In genomic region chr16:10991737-10992089, GRCm38 (mm10) we compare ENCODE assay signal across 8 mouse cellular contexts.
DNase-seq lines count a peak whose midpoint lies in the region; ATAC-seq and TF ChIP-seq lines count a peak whose summit lies in the region.

No protein-coding gene starts in this region.

- H3K9me3 ChIP-seq in forebrain, embryonic 14.5 days (replicated peaks; ENCODE audit: control insufficient read depth, low read length): peaks cover 9% of the 10 kb centered on the region
- H3K9me3 ChIP-seq in liver, embryonic 14.5 days (ENCODE audit: control insufficient read depth, low read length): no peaks in the 10 kb centered on the region

- peak overlapping the region; percentile 73 for H3K4me3 ChIP-seq in spleen, adult 2 months (ENCODE audit: extremely low read depth, insufficient read depth, insufficient read length)
- H3K4me3 ChIP-seq in forebrain, embryonic 14.5 days (ENCODE audit: low read depth, low read length): peak overlapping the region; percentile 62
- peak overlapping the region; percentile 64 to 91 for H3K4me3 ChIP-seq in liver, embryonic 14.5 days (ENCODE audit: insufficient read depth in 1 of 2, low read depth in 2 of 2, low read length in 2 of 2)

- TF ChIP-seq CTCF in spleen, adult 2 months (IDR thresholded peaks at IDR 0.05; ENCODE audit: extremely low read depth, insufficient read depth, insufficient read length, insufficient replicate concordance): no peak
- TF ChIP-seq CTCF in liver, embryonic 14.5 days (IDR thresholded peaks at IDR 0.05; ENCODE audit: low read depth): 0 out of 2 replicates have a peak, but pooled peaks have one; percentile 2

- no peak for ATAC-seq in forebrain, embryonic 14.5 days
- ATAC-seq in liver, embryonic 14.5 days (ENCODE audit: insufficient read depth): no peak
- no peak; the same call in 1 of the 2 replicates for ATAC-seq in monocyte, adult 5-6 weeks (replicated peaks; ENCODE audit: insufficient number of reproducible peaks, low FRiP score, low TSS enrichment, poor library complexity, severe bottlenecking)

- TF ChIP-seq POLR2A in spleen, adult 2 months (IDR thresholded peaks at IDR 0.05; ENCODE audit: low read depth, low read length): no peak

- no peak for TF ChIP-seq EP300 in liver, embryonic 14.5 days (IDR thresholded peaks at IDR 0.05; ENCODE audit: low read depth)

- H3K9ac ChIP-seq in forebrain, embryonic 14.5 days (ENCODE audit: low read length): peak overlapping the region; percentile 72; the same call in 1 of the 2 replicates
- no peak overlapping the region for H3K9ac ChIP-seq in liver, embryonic 14.5 days (replicated peaks)

- no peak for DNase-seq in spleen, adult 2 months (ENCODE audit: low read depth in 1 of 2, low spot score in 2 of 2)
- DNase-seq in spleen, postnatal 14 days (ENCODE audit: low spot score in 2 of 2): no peak
- no peak for DNase-seq in forebrain, embryonic 14.5 days (ENCODE audit: low spot score)
- DNase-seq in liver, embryonic 14.5 days (ENCODE audit: low read depth in 3 of 3, low spot score in 3 of 3): no peak
- peak; percentile 22 for DNase-seq in yolk sac, embryonic 10.5 days (ENCODE audit: low spot score)
- no peak for DNase-seq in adrenal gland, adult 18-20 months (ENCODE audit: low spot score in 2 of 2)
- DNase-seq in thymus, postnatal 4 days: no peak

- H3K36me3 ChIP-seq in spleen, adult 2 months (ENCODE audit: control insufficient read depth, insufficient read depth, low read length): no peaks in the 10 kb centered on the region
- no peaks in the 10 kb centered on the region for H3K36me3 ChIP-seq in forebrain, embryonic 14.5 days (ENCODE audit: control insufficient read depth, insufficient read depth, low read length)
- no peaks in the 10 kb centered on the region for H3K36me3 ChIP-seq in liver, embryonic 14.5 days (replicated peaks; ENCODE audit: control insufficient read depth, insufficient read depth, low read depth)

- no peaks in the 10 kb centered on the region for H3K27me3 ChIP-seq in spleen, adult 2 months (ENCODE audit: control insufficient read depth, insufficient read depth, low read length)
- H3K27me3 ChIP-seq in forebrain, embryonic 14.5 days (replicated peaks; ENCODE audit: control insufficient read depth, insufficient read depth, low read length): no peaks in the 10 kb centered on the region
- H3K27me3 ChIP-seq in liver, embryonic 14.5 days (ENCODE audit: control insufficient read depth, insufficient read depth, low read length): no peaks in the 10 kb centered on the region

- peaks cover 5% of the 10 kb centered on the region; the same call in 1 of the 2 replicates for H3K4me1 ChIP-seq in spleen, adult 2 months (ENCODE audit: control insufficient read depth, insufficient read depth, insufficient read length)
- no peaks in the 10 kb centered on the region for H3K4me1 ChIP-seq in forebrain, embryonic 14.5 days (ENCODE audit: control insufficient read depth, insufficient read depth, low read length)
- H3K4me1 ChIP-seq in liver, embryonic 14.5 days (replicated peaks; ENCODE audit: control insufficient read depth in 2 of 2, insufficient read depth in 2 of 2, low read length in 1 of 2): peaks cover 9 to 20% of the 10 kb centered on the region in 2 experiments

- peak overlapping the region; percentile 85 for H3K4me2 ChIP-seq in forebrain, embryonic 14.5 days (ENCODE audit: low read length)
- peak overlapping the region; percentile 75 for H3K4me2 ChIP-seq in liver, embryonic 14.5 days (ENCODE audit: low read depth)

- no peak overlapping the region for H3K27ac ChIP-seq in spleen, adult 2 months (ENCODE audit: insufficient read depth, low read length)
- H3K27ac ChIP-seq in forebrain, embryonic 14.5 days (ENCODE audit: low read depth, low read length): no peak overlapping the region
- no peak overlapping the region for H3K27ac ChIP-seq in liver, embryonic 14.5 days

- WGBS in spleen, adult 2 months: 43% methylated on average over 5 of the region's 5 CpGs
- WGBS in forebrain, embryonic 14.5 days: 57% methylated on average over 5 of the region's 5 CpGs
- 16% methylated on average over 5 of the region's 5 CpGs for WGBS in liver, embryonic 14.5 days (ENCODE audit: insufficient replicate concordance)
